Mouse (Mus musculus) layer of hippocampus, adult 8-10 months (tissue): ENCODE results near the gene Pip5k1b. TPM values are rescaled to one million over a fixed set of nuclear protein-coding genes. Genes with fewer than 3 reads are reported as not detected.

Source experiments
- DNase-seq, 2 experiments: peaks; one replicate each; pipeline ENCODE4 v3.0.0; 2022; ENCODE audit warnings: low spot score in 2 of 2
- total RNA-seq, 4 experiments: library from RNA; stranded (reverse); gene quantifications; 2 replicates each; pipeline ENCODE4 v1.2.4; 2022

The Pip5k1b gene
- total RNA-seq, 4 experiments from 2014 or later, result 51.7 to 64.3 (median 57.6) TPM

DNA sequence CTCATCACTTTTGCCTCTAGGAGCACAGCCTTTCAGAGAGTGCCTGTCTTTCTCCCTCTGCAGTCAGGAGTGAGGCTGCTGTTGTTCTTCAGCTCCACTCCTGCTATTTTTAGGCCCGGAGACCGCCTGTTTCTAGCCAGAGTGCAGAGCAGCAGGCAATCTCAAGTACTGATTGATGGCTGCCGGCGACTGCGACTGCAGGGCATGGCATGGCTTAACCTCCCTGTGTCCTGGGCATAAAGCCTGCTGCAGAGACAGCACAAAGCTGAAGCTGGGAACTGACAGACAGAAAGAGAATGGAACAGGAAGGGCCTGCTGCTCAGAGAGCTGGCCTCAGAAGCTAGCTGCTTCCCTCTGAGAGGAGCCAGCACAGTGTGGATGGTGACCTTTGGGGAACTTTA is 247.4 kb downstream of the Pip5k1b start:
- DNase-seq, result peak; percentile 45 to 49

DNA sequence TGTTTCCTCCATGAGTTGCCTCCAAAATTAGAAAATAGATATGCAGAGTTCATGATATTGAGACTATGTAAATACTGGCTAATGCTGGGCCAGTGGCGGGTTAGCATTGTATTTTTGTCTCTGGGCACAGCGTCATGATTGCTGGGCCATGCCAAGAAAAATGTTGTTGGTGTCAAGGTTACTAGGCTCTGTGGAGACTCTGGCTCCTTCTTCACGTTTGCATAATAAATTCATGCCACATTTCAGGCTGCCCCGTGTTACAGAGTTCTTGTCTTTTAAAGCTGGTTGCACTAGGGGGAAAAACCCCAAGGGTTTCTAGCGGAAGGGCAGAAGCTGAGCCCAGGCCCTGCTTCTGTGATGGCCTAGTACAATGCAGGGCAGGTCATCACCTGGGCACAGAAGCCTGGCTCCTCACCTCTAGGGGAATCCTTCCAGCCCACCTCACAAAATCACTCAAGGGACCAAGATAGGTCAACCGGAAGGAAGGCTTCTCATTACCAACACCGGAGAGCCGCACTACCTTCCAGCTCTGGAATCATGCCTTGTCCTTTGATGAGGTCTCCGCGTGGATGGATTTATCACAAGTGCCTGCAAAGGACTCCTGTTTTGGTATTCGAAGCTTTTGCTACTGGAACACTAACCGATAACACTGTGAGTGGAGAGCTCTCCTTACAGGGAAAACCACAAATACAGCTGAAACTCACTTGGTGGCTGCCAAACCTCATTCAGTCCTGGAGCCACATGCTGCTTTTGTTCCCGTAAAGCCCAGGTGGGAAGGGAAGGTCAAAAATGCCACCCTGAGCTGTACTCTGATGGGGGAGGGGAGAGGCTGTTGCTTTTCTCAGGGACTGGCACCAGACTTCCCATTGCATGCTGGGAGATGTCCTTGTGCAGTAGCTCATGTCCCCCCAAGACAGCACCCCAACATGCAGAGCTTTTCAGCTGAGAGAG is 248.1 kb downstream of the Pip5k1b start:
- no peak for DNase-seq

DNA sequence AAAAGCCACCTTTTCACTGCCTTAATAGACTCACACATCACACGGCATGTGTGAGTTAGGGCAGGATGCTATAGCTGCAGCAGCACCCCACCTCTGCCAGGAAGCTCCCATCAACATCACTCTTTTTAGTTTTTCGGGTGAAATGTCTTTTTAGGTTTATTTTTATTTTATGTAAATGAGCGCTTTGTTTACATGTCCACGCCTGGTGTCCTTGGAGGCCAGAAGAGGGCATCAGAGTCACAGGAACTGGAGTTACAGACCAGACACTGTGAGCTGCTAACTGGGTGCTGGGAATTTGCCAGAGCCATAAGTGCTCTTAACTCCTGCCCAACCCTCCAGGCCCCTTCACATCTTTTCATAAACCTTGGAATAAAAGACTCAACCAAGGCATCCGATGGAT is 249.3 kb downstream of the Pip5k1b start:
- no peak for DNase-seq

DNA sequence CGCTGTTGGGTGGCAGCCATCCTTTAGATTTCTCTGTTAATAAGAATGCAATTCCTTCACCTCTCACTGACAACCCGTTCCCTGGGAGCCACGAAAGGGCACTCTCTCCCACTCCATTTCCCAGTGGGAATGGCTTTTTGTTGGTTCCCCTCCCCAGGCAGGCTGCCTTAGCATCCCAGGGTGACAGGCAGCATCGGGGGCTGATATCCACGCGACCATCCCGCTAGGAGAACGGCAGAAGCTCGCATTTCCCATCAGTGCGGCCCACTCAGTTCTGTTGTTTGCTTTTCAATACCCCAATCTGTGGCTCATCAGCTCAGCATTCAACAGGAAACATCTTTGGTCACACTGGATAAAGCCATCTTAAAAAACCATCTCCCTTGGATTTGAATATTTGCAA is 253.5 kb downstream of the Pip5k1b start:
- DNase-seq, result peak; percentile 47 to 51

DNA sequence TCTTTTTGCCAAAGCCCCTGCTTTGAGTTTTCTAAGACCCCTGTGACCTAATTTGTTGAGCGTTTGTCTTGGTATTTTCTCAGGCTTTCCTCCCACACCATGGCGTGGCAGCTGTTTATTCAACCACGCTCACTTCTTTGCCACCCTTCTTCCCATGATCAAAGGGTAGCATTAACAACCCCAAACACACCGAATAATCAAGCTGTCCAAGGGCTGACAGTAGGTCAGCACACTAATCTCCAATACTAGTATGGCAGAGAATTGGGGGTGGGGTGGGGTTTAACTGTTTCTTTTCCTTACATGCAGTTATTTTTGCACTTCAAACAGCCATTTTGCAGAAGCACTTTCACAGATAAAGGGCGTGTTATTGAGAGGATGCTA is 253.9 kb downstream of the Pip5k1b start:
- DNase-seq, result no peak

DNA sequence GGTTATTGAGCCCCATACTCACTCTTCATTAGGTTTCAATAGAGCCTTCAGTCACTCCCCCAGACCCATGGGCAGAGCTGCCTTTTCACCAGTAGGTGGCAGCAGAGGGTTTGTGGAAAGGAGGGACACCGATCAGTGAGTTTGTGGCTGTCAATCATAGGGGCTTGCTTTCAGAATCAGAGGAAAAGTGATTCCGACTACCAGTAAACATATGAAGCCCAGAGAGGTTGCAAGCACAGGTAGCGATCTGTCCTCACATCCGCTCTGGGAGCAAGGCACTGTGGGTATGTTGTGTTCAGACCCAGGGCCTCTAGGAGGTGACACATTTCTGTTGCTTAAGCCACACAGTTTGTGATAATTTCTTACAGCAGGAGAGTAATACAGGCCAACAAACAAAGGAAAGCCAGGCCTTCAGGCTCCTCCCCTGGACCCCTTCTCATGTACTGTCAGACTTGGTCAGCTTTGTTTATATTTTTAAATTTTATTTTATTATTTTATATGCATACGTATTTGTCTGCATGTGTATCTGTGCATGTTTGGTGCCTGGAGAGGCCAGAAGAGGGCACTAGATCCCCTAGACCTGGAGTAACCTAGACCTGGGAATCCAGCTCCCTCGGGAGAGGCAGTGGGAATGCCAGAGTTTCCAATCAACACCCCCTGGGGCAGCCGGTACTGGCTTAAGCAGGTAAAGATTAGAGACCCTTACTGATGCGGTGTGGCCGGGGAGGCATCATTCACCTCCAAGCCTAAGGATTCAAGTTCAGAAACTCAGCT is 254.5 kb downstream of the Pip5k1b start:
- DNase-seq, result peak; percentile 45 to 59

DNA sequence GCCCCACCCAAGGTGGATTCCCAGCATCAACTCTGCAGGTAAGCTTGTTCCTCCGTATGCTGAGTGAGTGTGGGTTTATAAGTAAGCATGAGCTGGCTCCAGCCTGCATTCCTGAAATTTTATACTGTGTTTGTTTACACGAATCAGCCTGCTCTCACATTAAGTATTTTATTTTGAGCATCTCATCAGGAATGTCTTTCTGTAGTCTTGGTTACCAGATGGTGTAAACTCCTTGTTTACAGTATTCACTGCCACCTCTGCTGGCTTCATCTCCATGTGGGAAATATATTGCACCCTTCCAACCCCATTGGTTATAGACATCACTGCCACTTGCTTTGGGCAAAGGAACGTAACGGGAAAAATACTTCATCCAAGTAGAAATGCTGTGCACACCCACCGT is 262.1 kb downstream of the Pip5k1b start:
- no peak for DNase-seq

DNA sequence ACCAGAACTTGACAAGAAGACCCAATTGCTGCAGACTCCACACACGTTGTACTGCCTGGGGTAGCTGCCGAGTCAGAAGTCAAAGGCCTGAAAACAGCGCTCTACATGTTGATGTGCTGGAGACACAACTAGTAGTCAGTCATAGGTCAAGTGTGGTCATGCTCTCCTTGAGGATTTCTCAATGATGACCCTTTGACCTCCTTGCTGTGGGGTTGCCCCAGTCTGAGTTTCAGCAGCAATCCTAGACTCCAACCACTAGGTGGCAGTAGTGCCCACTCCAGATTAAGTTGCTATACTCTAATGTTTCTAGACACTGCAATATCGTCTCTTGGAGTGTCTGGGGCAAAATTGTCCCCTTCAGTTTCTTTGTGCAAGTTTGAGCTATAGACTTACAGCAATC is 271.5 kb downstream of the Pip5k1b start:
- DNase-seq, result no peak

DNA sequence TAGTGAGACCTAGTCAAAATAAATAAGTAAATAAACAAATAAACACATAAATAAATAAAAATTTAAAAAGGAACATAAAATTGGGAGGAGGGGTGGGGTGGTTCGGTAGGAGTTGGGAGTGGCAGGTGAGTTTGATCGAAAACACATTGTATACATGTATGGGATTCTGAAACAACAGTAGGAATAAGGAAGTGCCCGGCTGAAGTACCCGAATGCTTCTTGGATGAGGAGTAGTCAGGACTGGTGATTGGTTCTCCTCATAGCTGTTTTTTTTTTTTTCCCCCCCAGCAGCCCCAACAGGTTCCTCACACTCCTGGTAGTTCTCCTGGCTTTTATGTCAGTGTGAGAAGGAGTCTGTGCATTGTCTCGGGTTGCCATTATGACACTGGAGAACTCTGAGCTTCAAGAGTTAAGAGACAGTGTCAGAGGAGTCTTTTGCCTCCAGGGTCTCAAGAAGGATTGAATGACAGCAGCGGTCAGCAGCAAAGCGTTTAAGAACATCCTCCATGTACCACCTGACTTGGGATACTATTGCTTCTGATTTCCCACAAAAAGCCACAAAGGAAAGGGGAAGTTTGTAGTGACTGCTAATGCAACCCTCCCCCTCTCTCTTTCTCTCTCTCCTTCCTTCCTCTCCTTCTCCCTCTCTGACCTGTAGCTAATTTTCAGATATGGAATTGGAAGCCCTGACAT is 274.2 kb downstream of the Pip5k1b start:
- no peak for DNase-seq

DNA sequence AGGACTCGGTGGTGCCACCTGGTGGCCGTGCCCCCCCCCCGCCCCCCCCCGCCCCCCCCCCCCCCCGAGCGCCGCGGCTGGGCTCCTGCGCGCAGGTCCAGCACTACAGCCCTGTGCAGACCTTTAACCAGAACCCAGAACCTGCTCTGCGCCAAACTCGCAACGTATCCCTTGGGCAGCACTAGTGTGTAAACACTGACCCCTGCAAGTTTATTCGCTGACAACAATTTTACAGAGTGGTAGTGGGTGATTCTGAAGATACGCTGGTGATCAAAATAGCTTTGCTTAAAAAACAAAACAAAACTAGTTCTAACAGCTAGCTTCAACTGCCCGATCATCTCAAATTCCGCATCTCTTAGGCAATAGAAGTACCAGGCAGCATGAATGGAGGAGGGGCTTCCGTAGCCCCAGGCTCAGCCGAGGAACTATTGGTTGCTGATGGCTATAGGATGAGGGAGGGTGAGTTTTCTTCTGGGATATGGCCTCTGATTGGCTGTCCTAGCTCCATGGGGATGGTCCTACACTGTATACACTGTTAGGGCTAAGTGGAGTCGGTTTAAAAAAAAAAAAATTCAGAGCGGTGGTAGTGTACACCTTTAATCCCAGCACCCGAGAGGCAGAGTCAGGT is 275.0 kb downstream of the Pip5k1b start, which contains the start of gene Fxn:
Fxn (minus strand) TSS at position 5 of the 628 bp plus-strand sequence.
- no peak for DNase-seq

DNA sequence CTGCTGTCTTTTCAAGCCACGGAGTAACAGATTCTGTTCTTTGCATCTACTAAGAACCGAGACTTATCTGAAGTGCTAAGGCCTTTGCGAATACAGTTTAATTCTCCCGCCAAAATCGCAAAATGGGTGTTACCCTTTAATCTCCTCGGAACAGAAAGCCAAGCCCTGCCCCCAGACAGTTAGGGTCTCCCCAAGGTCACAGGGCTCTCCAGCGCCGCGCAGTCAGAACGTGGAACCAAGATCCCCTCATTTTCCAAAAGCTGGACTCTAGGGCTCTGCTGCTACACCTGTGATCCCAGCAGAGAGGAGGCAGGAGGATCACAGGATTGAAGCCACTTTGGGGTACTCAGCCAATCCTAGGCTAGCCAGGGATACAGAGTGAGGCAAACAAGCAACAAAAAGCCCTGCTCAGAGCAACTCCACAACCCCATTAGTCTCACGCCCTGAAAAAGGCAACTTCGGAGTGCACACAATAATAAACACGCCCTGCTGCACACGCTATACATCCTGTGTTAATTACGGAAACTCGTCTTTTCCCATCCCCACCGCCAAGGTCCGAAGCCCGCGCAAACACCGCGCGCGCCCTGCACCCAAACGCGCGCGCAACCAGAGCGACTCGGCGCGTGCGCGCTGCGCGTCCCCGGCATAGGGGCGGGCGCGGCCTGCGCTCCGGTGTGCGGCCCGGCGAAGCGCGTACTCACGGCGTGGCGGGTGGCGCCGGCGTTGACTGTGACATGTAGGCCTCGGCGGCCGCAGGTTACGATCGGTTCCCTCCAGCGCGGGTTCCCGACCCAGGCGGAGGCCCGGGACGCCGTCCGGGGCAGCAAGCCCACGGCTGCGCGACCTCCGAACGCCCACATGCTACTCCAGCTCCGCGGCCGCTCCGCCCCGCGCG is 275.7 kb downstream of the Pip5k1b start:
- peak; percentile 45 to 74 for DNase-seq

DNA sequence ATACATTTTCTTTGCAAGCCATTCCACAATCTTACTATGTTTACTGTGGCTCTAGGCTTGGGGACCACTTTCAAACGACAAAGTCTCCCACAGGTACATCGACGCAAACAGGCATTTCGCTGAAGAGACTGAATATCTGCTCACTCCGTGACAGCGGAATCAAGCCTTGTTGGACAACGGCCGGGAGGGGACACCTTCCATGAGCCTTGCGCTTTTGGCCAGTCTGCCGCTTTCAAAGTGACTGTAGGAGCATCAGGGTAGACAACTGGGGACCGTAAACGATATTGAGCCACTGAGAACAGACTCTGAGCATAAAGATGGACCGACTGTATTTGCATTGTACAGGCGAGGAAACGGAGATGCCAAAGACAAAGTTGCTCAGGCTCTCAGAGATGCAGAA is 276.8 kb downstream of the Pip5k1b start:
- DNase-seq, result no peak

DNA sequence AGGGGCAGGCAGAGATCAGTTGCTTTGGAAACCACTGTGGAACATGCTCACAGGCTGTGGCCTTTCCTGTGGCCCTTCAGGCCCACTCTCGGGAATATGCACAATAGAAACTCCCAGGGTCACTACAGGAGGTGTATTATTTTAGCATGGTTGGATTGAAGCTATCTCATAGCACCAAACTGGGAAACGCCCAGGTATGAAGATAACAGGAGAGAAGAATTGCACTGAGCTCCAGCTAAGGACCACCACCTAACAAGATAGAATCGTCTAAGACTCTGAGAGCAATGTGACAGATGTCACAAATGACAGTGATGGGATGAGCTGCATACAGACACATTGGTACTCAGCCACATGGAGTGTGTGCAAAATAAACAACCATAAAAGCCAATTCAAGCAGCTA is 281.4 kb downstream of the Pip5k1b start:
- DNase-seq, result no peak

DNA sequence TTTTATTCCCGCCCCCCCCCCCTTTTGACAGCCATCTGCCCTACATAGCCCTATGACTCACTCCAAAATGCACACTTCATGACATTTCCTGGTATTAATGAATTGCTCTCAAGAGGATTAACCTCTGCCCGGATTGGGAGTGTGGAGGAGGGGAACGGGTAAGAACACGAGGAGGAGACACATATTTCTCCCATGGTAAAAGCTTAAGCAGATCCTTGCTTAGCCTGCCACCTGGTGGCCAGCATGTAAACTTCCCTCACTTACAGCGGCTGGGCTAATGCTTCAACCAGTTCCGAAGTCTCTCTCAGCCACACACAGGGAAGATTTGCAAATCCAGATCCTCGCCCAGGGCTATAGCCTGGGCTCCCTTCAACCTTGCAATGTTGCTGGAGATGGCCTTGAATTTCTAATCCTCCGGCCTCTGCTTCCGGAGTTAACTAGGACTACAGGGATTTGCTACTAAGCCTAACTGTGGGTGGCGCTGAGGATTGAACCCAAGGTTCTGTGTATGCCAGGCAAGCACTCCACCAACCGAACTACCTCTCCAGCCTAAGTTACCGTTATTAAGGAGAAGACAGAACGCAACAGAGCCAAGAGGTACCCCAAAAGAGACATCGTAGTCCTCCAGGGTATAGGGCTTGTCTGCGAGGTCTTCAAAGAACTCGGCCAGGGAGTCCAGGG is 283.8 kb downstream of the Pip5k1b start:
- peak; percentile 60 to 69 for DNase-seq

DNA sequence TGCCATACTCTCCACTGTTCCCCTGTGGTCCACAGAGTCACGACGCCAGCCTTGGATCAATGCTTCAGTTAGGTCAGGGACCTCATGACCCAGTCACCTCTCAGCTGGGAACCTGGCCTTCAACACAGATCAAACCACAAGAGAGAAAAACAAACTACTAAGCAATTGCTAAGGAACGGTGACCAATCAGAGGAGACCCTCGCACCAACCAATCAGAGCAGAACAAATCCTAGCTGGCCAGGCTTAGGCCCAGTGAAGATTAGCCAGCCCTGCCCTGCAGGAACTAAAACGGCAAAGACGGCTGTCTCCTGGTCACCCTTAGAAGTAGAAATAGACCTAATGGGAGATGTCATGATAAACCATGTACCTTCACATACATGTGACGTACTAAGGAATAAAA is 284.3 kb downstream of the Pip5k1b start:
- peak; percentile 33 to 43 for DNase-seq

DNA sequence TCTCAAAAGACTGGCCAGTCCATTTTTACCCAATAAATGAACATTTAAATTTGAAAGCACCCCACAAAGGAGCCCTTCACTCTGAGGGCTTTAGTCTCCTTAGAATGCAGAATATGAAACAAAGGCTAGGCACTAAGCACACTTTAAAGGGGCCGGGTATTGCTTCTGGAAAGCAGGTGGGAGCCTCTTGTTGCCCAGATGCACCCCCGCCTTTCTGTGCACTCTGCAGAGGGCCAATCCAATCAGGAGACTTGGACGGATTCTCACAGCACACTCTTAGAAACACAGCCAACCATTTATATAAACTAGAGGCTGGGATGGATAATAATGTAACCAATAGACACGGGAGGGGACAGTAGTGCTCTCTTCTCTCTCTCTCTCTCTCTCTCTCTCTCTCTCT is 287.1 kb downstream of the Pip5k1b start:
- DNase-seq, result no peak

DNA sequence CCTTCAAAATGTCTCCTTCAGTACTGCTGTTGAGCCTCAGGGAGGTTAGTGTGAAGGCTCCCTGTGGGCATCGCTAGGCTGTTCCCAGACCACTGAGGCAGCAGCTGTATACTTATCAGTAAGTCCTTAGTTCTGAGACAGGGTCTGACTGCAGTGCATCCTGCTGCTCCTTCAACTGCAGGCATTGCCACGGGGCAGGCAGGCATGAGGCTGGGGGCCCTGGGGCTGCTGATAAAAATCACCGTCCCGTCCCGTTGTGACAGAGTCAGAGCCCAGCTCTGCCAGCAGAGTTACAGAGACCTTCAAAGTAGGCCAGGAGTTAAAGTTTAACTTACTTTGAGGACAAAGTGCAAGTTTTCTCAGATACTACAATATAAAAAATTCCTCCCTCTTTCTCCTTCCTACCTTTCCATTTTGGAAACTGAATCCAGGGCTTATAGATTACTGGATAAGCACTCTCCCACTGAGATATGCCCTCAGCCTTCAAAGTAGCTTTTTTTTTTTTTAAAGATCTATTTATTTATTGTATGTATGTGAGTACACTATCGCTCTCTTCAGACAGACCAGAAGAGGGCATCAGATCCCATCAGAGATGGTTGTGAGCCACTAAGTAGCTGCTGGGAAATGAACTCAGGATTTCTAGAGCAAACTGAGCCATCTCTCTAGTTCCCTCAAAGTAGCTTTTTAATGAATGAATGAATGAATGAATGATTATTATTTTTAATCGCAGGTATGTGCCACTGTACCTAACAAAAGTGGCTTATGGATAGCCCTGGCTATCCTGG is 289.4 kb downstream of the Pip5k1b start:
- DNase-seq, result no peak

DNA sequence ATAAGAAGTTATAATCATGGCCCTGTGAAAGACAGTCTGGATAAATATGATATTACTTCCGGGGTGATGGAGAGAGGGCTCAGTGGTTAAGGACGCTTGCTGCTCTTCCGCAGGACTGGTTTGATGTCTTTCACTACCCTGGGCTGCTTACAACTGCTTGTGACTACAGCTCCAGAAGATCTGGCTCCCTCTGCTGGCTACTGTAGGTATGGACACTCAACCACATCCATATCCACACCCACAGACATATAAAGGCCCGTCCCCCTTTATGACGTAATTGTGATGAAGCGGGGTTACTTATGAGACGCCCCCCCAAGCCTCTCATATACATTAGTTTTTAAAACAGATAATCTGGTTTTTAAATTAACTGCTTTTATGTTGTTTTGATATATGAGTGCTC is 290.7 kb downstream of the Pip5k1b start:
- DNase-seq, result peak; percentile 70 to 88

DNA sequence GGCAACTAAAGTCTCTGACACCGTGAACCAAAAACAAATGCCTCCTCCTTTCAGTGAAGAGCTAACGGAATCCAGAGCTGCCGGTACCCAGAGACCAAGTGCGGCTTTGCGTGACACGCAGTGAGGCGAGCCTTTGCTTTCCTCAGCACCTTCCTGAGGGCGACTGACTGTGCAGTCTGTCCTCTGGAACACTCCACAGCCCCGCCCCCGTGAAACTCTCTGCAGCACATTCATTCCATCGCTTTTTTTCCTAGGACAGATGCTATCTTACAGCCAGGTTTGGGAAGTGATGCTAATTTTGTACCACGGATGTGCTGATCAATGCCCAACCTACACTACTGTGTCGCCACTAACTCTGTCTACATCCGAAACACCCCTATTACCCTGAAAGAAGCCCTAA is 292.9 kb downstream of the Pip5k1b start:
- DNase-seq, result no peak
